Mouse (Mus musculus) C2C12 (cell line): ENCODE measurements around the gene Enox1. TPM values are rescaled to one million over a fixed set of nuclear protein-coding genes. Genes with fewer than 3 reads are reported as not detected.

Source experiments
- H3K27me3 ChIP-seq: one replicate; pipeline ENCODE4 v1.6.1; 2011; ENCODE audit not compliant: control insufficient read depth, insufficient read depth, insufficient read length
- H3K36me3 ChIP-seq: one replicate; pipeline ENCODE4 v1.6.1; 2011; ENCODE audit not compliant: control insufficient read depth, insufficient read depth
- H3K4me3 ChIP-seq: one replicate; pipeline ENCODE4 v1.5.1; 2011; ENCODE audit warnings: mild to moderate bottlenecking, control low read depth; ENCODE audit not compliant: poor library complexity, insufficient read depth, severe bottlenecking
- H3K79me2 ChIP-seq: one replicate; pipeline ENCODE4 v1.6.1; 2011; ENCODE audit not compliant: control insufficient read depth, insufficient read depth
- H3K79me3 ChIP-seq: one replicate; pipeline ENCODE4 v1.6.1; 2011; ENCODE audit warnings: low read depth, control low read depth
- H3ac ChIP-seq: one replicate; pipeline ENCODE3; 2011; ENCODE audit warnings: low read depth; ENCODE audit not compliant: control insufficient read depth, insufficient read length
- CEBPB ChIP-seq: IDR thresholded peaks from one replicate; pipeline ENCODE4 v1.6.1; 2011; ENCODE audit warnings: low read depth, mild to moderate bottlenecking, control low read depth, moderate library complexity
- CTCF ChIP-seq: IDR thresholded peaks from one replicate; pipeline ENCODE4 v1.5.1; 2011; ENCODE audit not compliant: control insufficient read depth, insufficient read depth, insufficient read length
- FOSL1 ChIP-seq: IDR thresholded peaks from one replicate; pipeline ENCODE4 v1.8.0; 2011; ENCODE audit warnings: mild to moderate bottlenecking, low read length; ENCODE audit not compliant: poor library complexity, insufficient read depth, severe bottlenecking
- MAX ChIP-seq: IDR thresholded peaks from one replicate; pipeline ENCODE4 v1.6.1; 2011; ENCODE audit warnings: mild to moderate bottlenecking, control low read depth
- MYOD1 ChIP-seq: IDR thresholded peaks from one replicate; pipeline ENCODE4 v1.6.1; 2011; ENCODE audit warnings: low read depth; ENCODE audit not compliant: control insufficient read depth, insufficient read length
- MYOG ChIP-seq: IDR thresholded peaks from one replicate; pipeline ENCODE4 v1.6.1; 2011; ENCODE audit not compliant: control insufficient read depth, insufficient read length; ENCODE audit errors: extremely low read depth
- USF1 ChIP-seq: IDR thresholded peaks from one replicate; pipeline ENCODE4 v1.6.1; 2011; ENCODE audit warnings: low read depth, mild to moderate bottlenecking, control low read depth, moderate library complexity
- polyA plus RNA-seq: library from polyadenylated mRNA; unstranded; fragments of >200 nt; fragmentation: generic; extraction: Trizol; gene quantifications from one replicate; pipeline ENCODE4 v1.2.1, GENCODE M21; 2012; ENCODE audit warnings: missing spikeins

The Enox1 gene
- polyA plus RNA-seq, 1 experiment, result 0.75 TPM

GRCm38 (mm10) chr14:77599016-77599704, 442.6 kb downstream of the Enox1 start:
- Histone ChIP-seq H3K27me3 (no peaks in the 10 kb centered on the region), H3ac (no peak overlapping the region), H3K36me3 (no peaks in the 10 kb centered on the region), H3K4me3 (no peak overlapping the region), H3K79me2 (no peaks in the 10 kb centered on the region), H3K79me3 (no peaks in the 10 kb centered on the region)
- TF ChIP-seq CEBPB (no peak), CTCF (no peak), USF1 (no peak)

DNA sequence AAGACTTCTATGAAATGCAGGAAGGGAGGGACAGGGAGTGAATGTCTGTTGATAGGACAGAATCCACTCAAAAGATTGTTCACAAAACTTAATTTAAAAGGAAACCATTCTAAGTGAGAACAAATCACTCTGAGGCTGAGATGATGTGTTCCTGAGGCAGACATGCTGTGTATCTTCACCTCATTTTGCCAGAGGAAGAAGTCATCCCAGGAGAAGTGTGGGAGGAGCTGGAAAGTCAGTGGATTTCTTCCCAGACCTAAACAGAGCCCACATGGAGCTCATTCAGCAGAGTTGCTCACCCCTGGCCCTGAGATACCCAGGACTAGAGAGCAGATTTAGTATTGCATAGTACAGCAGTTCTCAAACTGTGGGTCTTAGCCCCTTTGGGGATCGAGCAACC, 444.2 kb downstream of the Enox1 start:
- Histone ChIP-seq H3K27me3 (no peaks in the 10 kb centered on the region), H3ac (no peak overlapping the region), H3K79me3 (no peaks in the 10 kb centered on the region)

GRCm38 (mm10) chr14:77601446-77601845, 444.9 kb downstream of the Enox1 start:
- Histone ChIP-seq H3K27me3 (no peaks in the 10 kb centered on the region), H3ac (no peak overlapping the region), H3K36me3 (no peaks in the 10 kb centered on the region), H3K4me3 (no peak overlapping the region), H3K79me2 (no peaks in the 10 kb centered on the region), H3K79me3 (no peaks in the 10 kb centered on the region)
- TF ChIP-seq USF1, result no peak
- TF ChIP-seq MYOD1, result no peak
- TF ChIP-seq FOSL1, result no peak
- TF ChIP-seq MYOG, result no peak
- no peak for TF ChIP-seq CEBPB
- no peak for TF ChIP-seq MAX
- TF ChIP-seq CTCF, result no peak

More for the DNA sequence above, 444.2 kb downstream of the Enox1 start:
- H3K79me2 ChIP-seq, result no peaks in the 10 kb centered on the region
- no peak for TF ChIP-seq MAX
- no peak for TF ChIP-seq CEBPB
- TF ChIP-seq USF1, result no peak
- TF ChIP-seq FOSL1, result no peak
- no peak for TF ChIP-seq MYOD1
- TF ChIP-seq MYOG, result no peak
- no peak for TF ChIP-seq CTCF
- H3K4me3 ChIP-seq, result no peak overlapping the region
- no peaks in the 10 kb centered on the region for H3K36me3 ChIP-seq

DNA sequence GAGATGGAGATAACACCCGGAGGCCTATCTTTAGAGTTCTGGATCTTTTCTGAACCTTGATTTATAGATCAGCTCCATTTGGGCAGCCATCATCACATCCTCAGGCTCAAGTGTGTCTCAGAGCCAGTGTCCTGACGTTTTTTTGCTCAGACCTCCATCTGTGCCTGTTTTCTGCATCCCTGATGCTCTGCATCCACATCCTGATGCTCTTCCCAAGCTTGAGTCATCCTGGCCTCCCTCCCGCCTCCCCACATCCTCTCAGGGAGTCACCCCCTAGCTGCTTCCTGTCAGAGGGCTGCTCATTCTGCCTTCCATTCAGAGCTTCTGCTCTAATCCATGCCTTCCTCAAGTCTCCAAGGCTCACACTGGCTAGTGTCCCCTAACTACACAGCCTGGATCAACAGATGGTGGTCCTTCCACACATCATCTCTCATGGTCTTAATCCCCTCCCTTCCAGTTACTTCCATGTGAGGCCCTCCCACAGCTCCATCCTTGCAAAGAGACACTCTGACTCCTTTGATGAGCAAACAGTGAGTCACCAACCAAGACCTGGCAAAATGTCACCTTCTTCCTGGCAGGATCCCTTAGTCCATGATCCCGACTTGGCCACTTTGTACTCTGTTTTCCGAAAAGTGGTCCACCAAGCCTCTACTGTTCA, 451.7 kb downstream of the Enox1 start:
- Histone ChIP-seq H3K79me2 (no peaks in the 10 kb centered on the region), H3K4me3 (no peak overlapping the region), H3ac (peak overlapping the region; percentile 30), H3K79me3 (no peaks in the 10 kb centered on the region), H3K36me3 (no peaks in the 10 kb centered on the region), H3K27me3 (no peaks in the 10 kb centered on the region)
- peak; percentile 18 for TF ChIP-seq MYOD1
- no peak for TF ChIP-seq MAX
- TF ChIP-seq CTCF, result no peak
- TF ChIP-seq MYOG, result no peak
- no peak for TF ChIP-seq CEBPB
- TF ChIP-seq FOSL1, result peak; percentile 59
- TF ChIP-seq USF1, result no peak

- Histone ChIP-seq H3ac (no peak overlapping the region), H3K27me3 (no peaks in the 10 kb centered on the region), H3K79me2 (no peaks in the 10 kb centered on the region), H3K36me3 (no peaks in the 10 kb centered on the region), H3K4me3 (no peak overlapping the region), H3K79me3 (no peaks in the 10 kb centered on the region)
- TF ChIP-seq FOSL1 (no peak), MAX (no peak), MYOG (no peak), MYOD1 (no peak)
Observed at GRCm38 (mm10) chr14:77615201-77615600, 458.6 kb downstream of the Enox1 start.

DNA sequence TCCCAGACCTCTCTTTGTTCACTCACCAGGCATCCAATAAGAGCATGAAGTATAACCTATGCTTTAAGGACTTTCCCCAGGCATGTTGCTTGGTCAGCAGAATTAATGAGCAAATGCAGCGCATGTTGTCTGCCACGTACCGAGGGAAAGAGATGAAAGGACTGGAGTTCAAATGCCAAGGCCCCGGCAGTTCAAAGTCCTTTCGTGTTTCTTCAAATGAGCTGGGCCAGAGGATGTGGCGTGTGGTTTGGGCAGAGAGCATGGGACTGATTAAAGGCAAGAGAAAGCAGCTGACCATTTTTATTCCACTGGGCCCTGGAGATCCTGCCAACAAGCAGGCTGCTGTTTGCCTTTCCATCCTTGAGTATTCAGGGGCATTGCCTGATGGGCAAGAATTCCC, 460.7 kb downstream of the Enox1 start:
- Histone ChIP-seq H3ac (no peak overlapping the region), H3K27me3 (no peaks in the 10 kb centered on the region), H3K4me3 (no peak overlapping the region), H3K79me3 (no peaks in the 10 kb centered on the region), H3K79me2 (no peaks in the 10 kb centered on the region), H3K36me3 (no peaks in the 10 kb centered on the region)
- no peak for TF ChIP-seq USF1
